17 mouse cellular contexts compared by ENCODE assay signal in genomic region chr16:18048071-18048470, GRCm38 (mm10). TPM values are rescaled to one million over a fixed set of nuclear protein-coding genes. Genes with fewer than 3 reads are reported as not detected.
A peak's percentile ranks its signal among the peaks of the same experiment; 100 is the strongest.
DNase-seq lines count a peak whose midpoint lies in the region; ATAC-seq lines count a peak whose summit lies in the region.
"Had no signal": no experiment of that assay in that cellular context is flagged by ENCODE, and none has a peak within 500 bp of the region (broad histone marks: within the 10 kb centered on the region; RNA-seq: fewer than 3 reads in every experiment).

No protein-coding gene starts in this region.

- no peak for DNase-seq in hindbrain, embryonic 10.5 days (ENCODE audit: low spot score)
- DNase-seq in B cell, adult 2 months: peak; percentile 37 to 46
- DNase-seq in splenic B cell, adult 2 months (ENCODE audit: low read depth, low spot score): peak; percentile 63
- DNase-seq in gastrocnemius, postnatal 4 days (ENCODE audit: low spot score in 2 of 2): no peak
- no peak for DNase-seq in yolk sac, embryonic 10.5 days (ENCODE audit: low spot score)
- DNase-seq: adrenal gland, postnatal 25 days; cerebellum, adult 9-11 months; gastrocnemius, postnatal 36 days; heart, adult 2 months had no signal

- peak; percentile 32; the same call in 1 of the 2 replicates for ATAC-seq in hindbrain, embryonic 15.5 days (ENCODE audit: low FRiP score, low read depth)
- peak; percentile 19; the same call in 1 of the 2 replicates for ATAC-seq in granulocyte monocyte progenitor cell, adult 5-6 weeks (replicated peaks; ENCODE audit: poor library complexity, severe bottlenecking)
- ATAC-seq: activated CD4-positive, CD25-positive, alpha-beta regulatory T cell, adult 4 months; Patski had no signal

- H3K4me3 ChIP-seq in hindbrain, embryonic 15.5 days: no peak overlapping the region
- H3K4me3 ChIP-seq in hindbrain, embryonic 10.5 days: no peak overlapping the region
- H3K4me3 ChIP-seq: embryonic facial prominence, embryonic 10.5 days; heart, adult 2 months; heart, embryonic 15.5 days had no signal

- peaks cover 4% of the 10 kb centered on the region for H3K4me1 ChIP-seq in hindbrain, embryonic 15.5 days (replicated peaks)
- H3K4me1 ChIP-seq in hindbrain, embryonic 10.5 days (replicated peaks): 0 out of 2 replicates have a peak, but pooled peaks cover 4% of the 10 kb centered on the region

- no peaks in the 10 kb centered on the region for H3K9me3 ChIP-seq in hindbrain, embryonic 15.5 days
- H3K9me3 ChIP-seq in hindbrain, embryonic 10.5 days: no peaks in the 10 kb centered on the region
- H3K9me3 ChIP-seq: embryonic facial prominence, embryonic 10.5 days; G1E; heart, embryonic 15.5 days had no signal

- H3K4me2 ChIP-seq in hindbrain, embryonic 15.5 days: no peak overlapping the region
- H3K4me2 ChIP-seq: heart, embryonic 11.5 days; heart, embryonic 15.5 days had no signal

- no peak overlapping the region for H3K27ac ChIP-seq in hindbrain, embryonic 15.5 days (replicated peaks)
- H3K27ac ChIP-seq in hindbrain, embryonic 10.5 days: no peak overlapping the region
- H3K27ac ChIP-seq: embryonic facial prominence, embryonic 10.5 days; heart, adult 2 months; heart, embryonic 15.5 days had no signal

- no peaks in the 10 kb centered on the region for H3K27me3 ChIP-seq in hindbrain, embryonic 15.5 days
- H3K27me3 ChIP-seq in hindbrain, embryonic 10.5 days (ENCODE audit: insufficient read depth, poor library complexity, severe bottlenecking): no peaks in the 10 kb centered on the region
- H3K27me3 ChIP-seq in splenic B cell, adult 2 months (ENCODE audit: control insufficient read depth, insufficient read depth, low read length, poor library complexity, severe bottlenecking): no peaks in the 10 kb centered on the region
- H3K27me3 ChIP-seq: Patski had no signal

- WGBS in hindbrain, embryonic 15.5 days: 79% methylated on average over 8 of the region's 8 CpGs
- 81% methylated on average over 8 of the region's 8 CpGs for WGBS in hindbrain, embryonic 10.5 days

- no peak overlapping the region for H3K9ac ChIP-seq in hindbrain, embryonic 15.5 days
- H3K9ac ChIP-seq: heart, embryonic 15.5 days had no signal

- no peaks in the 10 kb centered on the region for H3K36me3 ChIP-seq in hindbrain, embryonic 15.5 days
- no peaks in the 10 kb centered on the region for H3K36me3 ChIP-seq in hindbrain, embryonic 10.5 days
- H3K36me3 ChIP-seq in splenic B cell, adult 2 months (ENCODE audit: control insufficient read depth, insufficient read depth, low read length, poor library complexity, severe bottlenecking): no peaks in the 10 kb centered on the region
- H3K36me3 ChIP-seq: embryonic facial prominence, embryonic 10.5 days; G1E; heart, embryonic 15.5 days had no signal

RNA-seq across cellular contexts. Expression of gene Dgcr6, which starts 4.6 kb away (rescaled TPM):
- polyA plus RNA-seq in hindbrain, embryonic 15.5 days (2015; fragmentation: Nextera tagmentation; extraction: Ambion mirVana): 155 and 158 TPM in 2 replicates
- polyA plus RNA-seq in hindbrain, embryonic 10.5 days (2016; fragmentation: Nextera tagmentation; extraction: Ambion mirVana): 153 and 167 TPM in 2 replicates
- 22.3 and 53.9 TPM in 2 replicates for total RNA-seq in granulocyte monocyte progenitor cell, adult 5-6 weeks (2014; fragmentation: Nextera tagmentation)
- 19.7 and 24.1 TPM in 2 replicates for total RNA-seq in granulocyte monocyte progenitor cell, adult 5-6 weeks (2017)
- total RNA-seq in gastrocnemius, postnatal 4 days (2021): 10 to 100 TPM; 35.3 to 35.4 TPM

RNA-seq across cellular contexts. Expression of gene Prodh, which starts 41.9 kb away (rescaled TPM):
- 4.3 and 4.9 TPM in 2 replicates for polyA plus RNA-seq in hindbrain, embryonic 15.5 days (2015; fragmentation: Nextera tagmentation; extraction: Ambion mirVana)
- 9.7 and 13.4 TPM in 2 replicates for polyA plus RNA-seq in hindbrain, embryonic 10.5 days (2016; fragmentation: Nextera tagmentation; extraction: Ambion mirVana)
- total RNA-seq in granulocyte monocyte progenitor cell, adult 5-6 weeks (2014; fragmentation: Nextera tagmentation): 30.0 and 39.3 TPM in 2 replicates
- total RNA-seq in granulocyte monocyte progenitor cell, adult 5-6 weeks (2017): 57.8 and 64.9 TPM in 2 replicates
- total RNA-seq in gastrocnemius, postnatal 4 days (2021): 1 to 10 TPM; 3.1 to 3.7 TPM

Comparison
In these comparisons a context has a peak if more than half of its experiments do, and no peak if none do; other contexts are left out.
1. DNase-seq: peak in B cell, adult 2 months (2 of 2) and splenic B cell, adult 2 months (single experiment); none in hindbrain, embryonic 10.5 days (single experiment), gastrocnemius, postnatal 4 days (0 of 2) and yolk sac, embryonic 10.5 days (single experiment).
2. RNA of gene Prodh, which starts 41.9 kb away (total RNA-seq): 30.0 to 64.9 TPM in granulocyte monocyte progenitor cell, adult 5-6 weeks; 3.1 to 3.7 TPM in gastrocnemius, postnatal 4 days; every median in the first group is over 4 times any median in the second.